Mouse (Mus musculus): ENCODE measurements around the gene Cdc42bpg. TPM values are rescaled to one million over a fixed set of nuclear protein-coding genes. Genes with fewer than 3 reads are reported as not detected.

Cdc42bpg gene
- polyA plus RNA-seq, 1 experiment from 2014 or later: 0.38 TPM

DNA sequence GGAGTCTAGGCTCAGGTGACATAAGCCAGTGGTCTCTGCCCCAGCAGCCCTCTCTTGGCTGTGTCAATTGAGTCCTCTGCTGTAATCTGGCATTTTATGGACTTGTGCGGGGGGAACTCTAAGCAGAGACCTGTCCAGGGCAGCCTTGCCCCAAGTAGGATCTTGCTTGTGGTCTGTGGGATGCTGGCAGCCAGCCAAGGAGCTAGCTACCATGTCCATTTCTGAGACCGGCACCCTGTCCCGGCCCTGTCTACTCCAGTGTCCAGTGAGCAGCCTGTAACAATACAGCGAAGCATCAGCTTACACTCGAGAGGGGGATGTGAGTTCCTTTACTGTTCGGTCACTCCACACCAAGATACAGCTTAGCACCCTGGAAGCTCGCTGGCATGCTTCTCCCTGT, 47.8 kb downstream of the Cdc42bpg start:
- WGBS: 81% methylated on average over 7 of the region's 7 CpGs
- H3K4me3 ChIP-seq: no peak overlapping the region
- no peaks in the 10 kb centered on the region for H3K9me3 ChIP-seq
- H3K36me3 ChIP-seq: peaks cover 25% of the 10 kb centered on the region
- H3K4me1 ChIP-seq: peaks cover 27% of the 10 kb centered on the region
- 0 out of 2 replicates have a peak, but pooled peaks cover 4% of the 10 kb centered on the region for H3K27me3 ChIP-seq (ENCODE audit: insufficient read depth, poor library complexity, severe bottlenecking)
- H3K27ac ChIP-seq: no peak overlapping the region
- DNase-seq (ENCODE audit: low spot score): no peak

DNA sequence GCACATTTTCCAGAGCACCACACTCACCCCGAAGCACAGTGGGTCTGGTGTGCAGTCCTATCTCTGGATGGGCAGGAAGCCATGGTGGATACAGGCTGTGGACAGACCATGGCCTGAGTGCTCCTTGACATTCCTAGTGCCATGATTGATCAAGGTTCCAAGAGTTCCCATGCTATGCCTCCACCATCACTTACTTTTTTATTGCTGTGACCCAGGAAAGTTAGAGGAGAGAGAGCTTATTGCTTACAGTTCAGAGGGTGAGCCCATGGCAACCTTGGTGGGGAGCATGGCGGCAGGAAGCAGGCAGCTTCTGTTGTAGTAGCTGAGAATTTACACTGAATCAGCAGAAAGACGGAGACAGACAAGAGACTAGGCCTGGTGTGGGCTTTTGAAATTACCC, 55.0 kb downstream of the Cdc42bpg start:
- Histone ChIP-seq H3K4me1 (peaks cover 16% of the 10 kb centered on the region), H3K9me3 (no peaks in the 10 kb centered on the region), H3K27ac (no peak overlapping the region), H3K27me3 (ENCODE audit: insufficient read depth, poor library complexity, severe bottlenecking) (no peaks in the 10 kb centered on the region), H3K36me3 (peaks cover 16% of the 10 kb centered on the region), H3K4me3 (no peak overlapping the region)
- WGBS: 84% methylated on average over 3 of the region's 3 CpGs
- no peak for DNase-seq (ENCODE audit: low spot score)

DNA sequence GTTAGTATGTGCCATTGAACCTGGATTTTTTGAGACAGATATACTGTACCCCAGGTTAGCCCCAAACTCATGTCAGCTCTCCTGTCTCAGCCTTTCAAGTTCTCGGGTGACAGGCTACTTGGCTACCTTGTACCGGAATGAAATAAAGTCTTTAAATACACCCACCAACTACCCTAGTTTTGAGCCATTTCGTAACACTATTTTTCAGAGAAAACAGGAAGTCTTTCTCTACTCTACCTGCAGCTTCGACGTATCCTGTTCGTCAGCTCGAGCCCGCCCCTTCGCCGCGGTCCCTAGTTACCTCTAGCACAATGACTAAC, 56.8 kb downstream of the Cdc42bpg start:
- Histone ChIP-seq H3K4me1 (peaks cover 16% of the 10 kb centered on the region), H3K4me3 (peak overlapping the region; percentile 89), H3K27me3 (ENCODE audit: insufficient read depth, poor library complexity, severe bottlenecking) (no peaks in the 10 kb centered on the region), H3K36me3 (peaks cover 34% of the 10 kb centered on the region), H3K27ac (peak overlapping the region; percentile 99), H3K9me3 (no peaks in the 10 kb centered on the region)
- DNase-seq (ENCODE audit: low spot score): no peak
- WGBS: 3% methylated on average over 11 of the region's 11 CpGs

DNA sequence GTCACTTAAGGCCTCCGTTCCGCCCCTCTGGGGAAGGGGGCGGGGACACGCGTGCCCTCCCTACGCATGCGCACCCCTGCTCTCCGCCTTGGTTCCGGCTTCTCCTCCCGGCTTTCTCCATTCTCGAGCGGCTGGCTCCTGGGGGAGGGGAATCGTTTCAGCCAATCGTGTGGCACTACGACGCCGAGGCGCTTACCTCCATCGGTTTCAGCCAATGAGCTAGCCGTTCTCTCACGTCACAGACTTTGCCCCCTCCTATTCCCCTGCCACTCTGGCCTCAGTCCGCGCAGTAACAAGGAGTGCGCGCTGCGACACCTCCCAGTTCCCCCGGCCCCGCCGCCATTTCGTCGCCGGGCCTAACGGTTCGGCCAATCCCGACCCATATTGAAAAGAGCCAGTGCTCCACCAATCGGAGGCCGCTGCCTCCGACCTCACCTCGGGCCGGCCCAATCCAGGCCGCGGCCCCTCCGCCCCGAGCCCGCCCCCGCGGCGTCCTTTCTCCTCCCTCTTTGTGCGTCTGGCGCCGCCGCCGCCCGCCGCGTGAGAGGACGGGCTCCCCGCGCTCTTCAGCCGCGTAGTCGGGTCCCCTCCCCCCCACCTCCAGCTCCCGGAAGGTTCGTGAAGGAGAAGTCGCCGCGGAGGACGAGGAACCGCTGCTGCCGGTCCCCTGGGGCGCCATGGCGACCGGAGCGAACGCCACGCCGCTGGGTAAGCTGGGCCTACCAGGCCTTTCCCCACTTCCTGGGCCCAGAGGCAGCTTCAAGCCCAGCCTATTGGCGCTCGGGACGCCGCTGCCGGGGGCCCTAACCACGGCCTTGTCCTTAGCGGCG, 57.4 kb downstream of the Cdc42bpg start, which contains the start of gene Sf1:
Gene Sf1, plus strand, starts transcription at position 280 of the 830 bp plus-strand sequence.
- under 1% methylated on average over 85 of the region's 85 CpGs for WGBS
- Histone ChIP-seq H3K27ac (peak within 1 kb of the TSS; percentile 99), H3K4me3 (peak within 1 kb of the TSS; percentile 89), H3K27me3 (ENCODE audit: insufficient read depth, poor library complexity, severe bottlenecking) (no peaks in the 10 kb centered on the region), H3K9me3 (no peaks in the 10 kb centered on the region), H3K4me1 (peaks cover 16% of the 10 kb centered on the region), H3K36me3 (peaks cover 40% of the 10 kb centered on the region)
- peak; percentile 100 for DNase-seq (ENCODE audit: low spot score)

DNA sequence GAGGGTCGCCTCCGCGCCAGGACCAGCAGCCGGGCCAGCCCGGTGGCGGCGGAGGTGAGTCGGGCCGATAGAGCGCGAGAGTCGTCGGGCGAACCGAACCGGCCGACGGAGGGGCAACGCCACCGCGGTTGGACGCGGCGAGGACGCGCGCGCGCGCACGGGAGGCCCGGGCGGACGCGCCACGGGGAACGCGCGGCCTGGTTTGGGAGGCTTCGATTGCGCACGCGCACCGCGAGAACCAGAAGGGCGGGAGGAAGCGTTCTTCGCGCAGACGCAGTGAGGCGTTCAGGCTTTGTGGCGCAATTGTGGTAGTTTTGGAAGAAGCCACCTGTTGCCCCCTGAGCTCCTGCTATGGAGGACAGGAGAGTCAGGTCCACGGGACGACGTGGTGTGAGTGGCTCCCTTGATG, 58.1 kb downstream of the Cdc42bpg start:
- peak; percentile 94 for DNase-seq (ENCODE audit: low spot score)
- peak overlapping the region; percentile 89 for H3K4me3 ChIP-seq
- WGBS: under 1% methylated on average over 55 of the region's 55 CpGs
- peak overlapping the region; percentile 99 for H3K27ac ChIP-seq
- H3K4me1 ChIP-seq: peaks cover 16% of the 10 kb centered on the region
- H3K9me3 ChIP-seq: no peaks in the 10 kb centered on the region
- peaks cover 47% of the 10 kb centered on the region for H3K36me3 ChIP-seq
- no peaks in the 10 kb centered on the region for H3K27me3 ChIP-seq (ENCODE audit: insufficient read depth, poor library complexity, severe bottlenecking)

DNA sequence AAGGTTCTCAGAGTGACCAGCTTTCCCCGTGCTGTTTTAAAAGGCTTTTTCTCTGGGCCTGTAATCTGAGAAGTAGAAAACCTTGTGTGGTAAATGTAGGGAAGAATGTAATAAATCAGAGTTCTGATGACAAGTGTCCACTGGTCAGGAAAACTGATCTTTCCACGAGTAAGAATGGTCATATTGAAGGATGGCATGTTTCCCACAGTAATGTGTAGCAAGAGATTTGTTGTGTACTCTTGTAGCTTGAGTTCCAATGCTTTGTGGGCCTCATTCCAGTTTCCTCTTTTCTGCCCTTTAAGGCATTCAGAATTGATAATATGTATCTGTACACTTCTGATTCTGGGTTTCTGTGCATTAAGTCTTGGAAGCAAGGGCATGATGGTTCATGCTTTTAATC, 58.6 kb downstream of the Cdc42bpg start:
- WGBS: 9% methylated on average over 2 of the region's 2 CpGs
- Histone ChIP-seq H3K9me3 (no peaks in the 10 kb centered on the region), H3K27ac (peak overlapping the region; percentile 99), H3K4me1 (peaks cover 16% of the 10 kb centered on the region), H3K4me3 (peak overlapping the region; percentile 89), H3K27me3 (ENCODE audit: insufficient read depth, poor library complexity, severe bottlenecking) (no peaks in the 10 kb centered on the region), H3K36me3 (peaks cover 52% of the 10 kb centered on the region)
- no peak for DNase-seq (ENCODE audit: low spot score)

DNA sequence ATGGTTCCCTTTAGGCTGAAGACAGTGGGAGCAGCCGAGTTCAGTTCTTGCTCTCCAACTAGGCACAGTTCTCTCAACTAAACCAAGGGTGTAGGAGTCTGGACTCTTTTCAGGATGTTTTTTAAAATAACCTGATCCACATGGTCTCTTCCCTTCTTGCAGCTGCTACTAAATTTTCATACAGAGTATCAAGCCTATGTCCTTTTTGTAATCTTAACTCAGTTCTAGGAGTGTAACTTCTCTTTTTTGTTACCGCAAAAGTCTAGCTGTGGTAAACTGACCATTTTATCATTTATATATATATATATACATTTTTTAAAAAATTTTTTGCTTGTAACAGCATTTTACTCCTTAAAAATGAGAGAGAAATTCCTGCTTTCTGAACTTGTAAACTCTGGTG, 63.9 kb downstream of the Cdc42bpg start:
- no peak for DNase-seq (ENCODE audit: low spot score)
- H3K36me3 ChIP-seq: peaks cover 100% of the 10 kb centered on the region
- 89% methylated on average over 2 of the region's 2 CpGs for WGBS
- H3K4me1 ChIP-seq: peaks cover 12% of the 10 kb centered on the region
- no peak overlapping the region for H3K27ac ChIP-seq
- H3K27me3 ChIP-seq (ENCODE audit: insufficient read depth, poor library complexity, severe bottlenecking): no peaks in the 10 kb centered on the region
- no peaks in the 10 kb centered on the region for H3K9me3 ChIP-seq
- H3K4me3 ChIP-seq: no peak overlapping the region

DNA sequence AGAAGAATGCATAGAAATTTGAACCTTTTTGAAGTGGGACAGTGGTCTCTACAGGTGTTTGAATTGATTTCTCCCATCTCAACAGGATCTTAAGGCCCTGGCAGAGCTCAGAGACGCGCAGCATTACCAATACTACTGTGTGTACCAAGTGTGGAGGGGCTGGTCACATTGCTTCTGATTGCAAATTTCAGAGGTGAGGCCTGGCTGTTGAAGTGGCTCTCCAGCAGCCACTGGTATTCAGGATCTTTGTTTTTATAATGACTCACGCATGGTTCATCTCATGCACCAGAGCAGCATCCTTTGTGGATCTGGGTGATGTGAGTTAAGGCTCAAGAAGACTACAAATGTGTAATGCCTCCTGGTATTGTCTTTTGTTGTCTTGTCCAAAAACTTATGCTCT, 66.2 kb downstream of the Cdc42bpg start:
- H3K27ac ChIP-seq: no peak overlapping the region
- no peaks in the 10 kb centered on the region for H3K9me3 ChIP-seq
- no peaks in the 10 kb centered on the region for H3K27me3 ChIP-seq (ENCODE audit: insufficient read depth, poor library complexity, severe bottlenecking)
- H3K4me3 ChIP-seq: no peak overlapping the region
- 88% methylated on average over 3 of the region's 3 CpGs for WGBS
- DNase-seq (ENCODE audit: low spot score): no peak
- peaks cover 100% of the 10 kb centered on the region for H3K36me3 ChIP-seq
- H3K4me1 ChIP-seq: 0 out of 2 replicates have a peak, but pooled peaks cover 6% of the 10 kb centered on the region

DNA sequence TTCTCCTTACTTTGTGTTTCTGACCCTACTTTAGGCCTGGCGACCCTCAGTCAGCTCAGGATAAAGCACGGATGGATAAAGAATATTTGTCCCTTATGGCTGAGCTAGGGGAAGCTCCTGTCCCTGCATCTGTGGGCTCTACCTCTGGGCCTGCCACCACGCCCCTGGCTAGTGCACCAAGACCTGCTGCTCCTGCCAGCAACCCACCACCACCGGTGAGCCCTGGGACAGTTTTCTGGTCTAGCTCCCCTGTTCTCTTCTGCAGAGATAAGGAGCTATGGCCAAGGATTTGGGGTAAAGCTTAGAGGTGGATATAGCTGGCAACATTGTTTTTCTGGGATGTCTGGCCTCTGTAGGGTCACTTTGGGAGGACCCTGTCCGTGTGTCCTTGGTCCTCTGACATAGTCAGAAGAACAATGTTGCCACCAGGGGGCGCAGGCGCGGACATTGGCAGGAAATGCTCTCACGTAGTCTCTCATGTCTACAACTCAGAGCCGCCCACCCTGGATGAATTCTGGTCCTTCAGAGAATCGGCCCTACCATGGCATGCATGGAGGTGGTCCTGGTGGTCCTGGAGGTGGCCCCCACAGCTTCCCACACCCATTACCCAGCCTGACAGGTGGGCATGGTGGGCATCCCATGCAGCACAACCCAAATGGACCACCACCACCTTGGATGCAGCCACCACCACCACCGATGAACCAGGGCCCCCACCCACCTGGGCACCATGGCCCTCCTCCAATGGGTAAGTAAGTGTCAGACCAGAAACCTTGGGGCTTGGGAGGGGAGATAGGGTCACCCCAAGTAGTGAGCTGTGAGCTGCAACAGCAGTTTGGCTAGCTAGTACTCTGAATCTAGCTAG, 67.5 kb downstream of the Cdc42bpg start:
- H3K27me3 ChIP-seq (ENCODE audit: insufficient read depth, poor library complexity, severe bottlenecking): no peaks in the 10 kb centered on the region
- DNase-seq (ENCODE audit: low spot score): peak; percentile 84
- 0 out of 2 replicates have a peak, but pooled peaks cover 6% of the 10 kb centered on the region for H3K4me1 ChIP-seq
- peaks cover 100% of the 10 kb centered on the region for H3K36me3 ChIP-seq
- WGBS: 58% methylated on average over 12 of the region's 12 CpGs
- H3K4me3 ChIP-seq: no peak overlapping the region
- no peaks in the 10 kb centered on the region for H3K9me3 ChIP-seq
- H3K27ac ChIP-seq: no peak overlapping the region

DNA sequence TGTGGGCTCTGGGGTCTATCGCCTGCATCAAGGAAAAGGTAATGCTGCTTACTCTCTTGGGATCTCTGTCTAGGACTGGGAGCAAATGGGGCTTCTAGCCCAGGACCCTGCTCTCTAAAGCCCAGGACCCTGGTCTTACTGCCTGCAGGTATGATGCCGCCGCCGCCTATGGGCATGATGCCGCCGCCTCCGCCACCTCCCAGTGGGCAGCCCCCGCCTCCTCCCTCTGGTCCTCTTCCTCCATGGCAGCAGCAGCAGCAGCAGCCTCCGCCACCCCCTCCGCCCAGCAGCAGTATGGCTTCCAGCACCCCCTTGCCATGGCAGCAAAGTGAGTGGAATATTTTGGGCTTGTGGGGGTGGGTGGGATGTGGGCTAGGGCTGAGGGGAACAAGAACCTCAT, 68.3 kb downstream of the Cdc42bpg start:
- peaks cover 100% of the 10 kb centered on the region for H3K36me3 ChIP-seq
- WGBS: over 99% methylated on average over 10 of the region's 10 CpGs

More for the DNA sequence above, 68.3 kb downstream of the Cdc42bpg start:
- no peaks in the 10 kb centered on the region for H3K9me3 ChIP-seq
- H3K27ac ChIP-seq: no peak overlapping the region
- H3K4me3 ChIP-seq: no peak overlapping the region
- no peak for DNase-seq (ENCODE audit: low spot score)
- 0 out of 2 replicates have a peak, but pooled peaks cover 6% of the 10 kb centered on the region for H3K4me1 ChIP-seq
- H3K27me3 ChIP-seq (ENCODE audit: insufficient read depth, poor library complexity, severe bottlenecking): no peaks in the 10 kb centered on the region

Data from heart, embryonic 10.5 days (tissue).